Mouse (Mus musculus): ENCODE measurements at regions not wholly inside any gene's neighbourhood (a gene's known extent, or its start where the extent isn't known, plus 50 kb on each side); places are given as distances from the start of the nearest gene placed in this dataset.

DNA sequence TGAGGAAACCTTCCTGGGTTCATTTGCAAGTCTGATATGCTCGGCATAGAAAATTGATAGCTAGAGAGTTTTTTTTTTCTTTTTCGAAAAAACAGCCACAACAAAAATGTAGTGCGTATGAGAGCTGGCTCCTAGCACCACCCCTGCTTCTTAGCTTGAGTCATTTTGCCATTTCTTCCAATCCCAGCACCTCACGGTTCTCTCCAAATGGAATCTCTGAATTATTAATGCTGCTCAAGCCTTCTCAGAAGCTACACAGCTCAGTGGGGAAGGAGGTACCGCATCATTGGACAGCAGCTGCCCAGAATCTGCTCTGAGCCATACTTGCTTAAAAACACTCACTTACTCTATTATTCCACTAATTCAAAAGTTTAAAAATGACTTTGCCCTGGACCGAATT, 393.6 kb downstream of the Plekhb2 start:
- Histone ChIP-seq H3K27me3 (replicated peaks; ENCODE audit: control insufficient read depth, insufficient read depth, low read length) (no peaks in the 10 kb centered on the region), H3K27ac (ENCODE audit: low read depth, low read length) (peak overlapping the region; percentile 64), H3K4me1 (ENCODE audit: control insufficient read depth, insufficient read depth, low read depth, low read length) (peaks cover 9% of the 10 kb centered on the region), H3K36me3 (ENCODE audit: control insufficient read depth, insufficient read depth, low read length) (no peaks in the 10 kb centered on the region), H3K9ac (ENCODE audit: low read depth, low read length) (no peak overlapping the region), H3K4me2 (ENCODE audit: low read length) (peak overlapping the region; percentile 39), H3K9me3 (ENCODE audit: control insufficient read depth, low read length) (no peaks in the 10 kb centered on the region), H3K4me3 (ENCODE audit: low read length) (no peak overlapping the region)
- peak; percentile 77 for ATAC-seq
- WGBS: 35% methylated on average over 6 of the region's 6 CpGs

DNA sequence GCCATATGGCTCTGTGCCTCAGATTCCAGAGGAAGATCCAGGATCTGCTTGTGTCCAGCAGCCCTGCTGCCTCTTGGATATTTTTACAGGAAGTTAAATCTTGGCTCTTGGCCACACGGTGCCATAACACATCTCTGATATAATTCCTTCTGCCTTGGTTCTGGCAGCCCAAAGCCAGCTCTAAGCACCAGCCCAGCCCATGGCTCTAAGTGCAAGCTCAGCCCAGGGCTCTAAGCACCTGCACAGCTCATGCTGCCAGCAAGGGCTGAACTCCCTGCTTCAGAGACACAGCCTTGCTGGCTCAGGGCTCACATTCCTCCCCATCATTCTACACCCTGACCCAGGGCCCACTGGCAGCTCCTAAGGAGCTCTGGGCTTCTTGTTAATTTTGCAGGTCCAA, 415.3 kb downstream of the Plekhb2 start:
- ATAC-seq: peak; percentile 69
- H3K9ac ChIP-seq (ENCODE audit: low read depth, low read length): no peak overlapping the region; the same call in 1 of the 2 replicates
- peaks cover 3% of the 10 kb centered on the region for H3K4me1 ChIP-seq (ENCODE audit: control insufficient read depth, insufficient read depth, low read depth, low read length)
- no peaks in the 10 kb centered on the region for H3K27me3 ChIP-seq (replicated peaks; ENCODE audit: control insufficient read depth, insufficient read depth, low read length)
- no peak overlapping the region for H3K4me3 ChIP-seq (ENCODE audit: low read length)
- H3K27ac ChIP-seq (ENCODE audit: low read depth, low read length): no peak overlapping the region
- 79% methylated on average over 1 of the region's 1 CpGs for WGBS
- H3K4me2 ChIP-seq (ENCODE audit: low read length): no peak overlapping the region
- H3K9me3 ChIP-seq (ENCODE audit: control insufficient read depth, low read length): no peaks in the 10 kb centered on the region
- no peaks in the 10 kb centered on the region for H3K36me3 ChIP-seq (ENCODE audit: control insufficient read depth, insufficient read depth, low read length)

DNA sequence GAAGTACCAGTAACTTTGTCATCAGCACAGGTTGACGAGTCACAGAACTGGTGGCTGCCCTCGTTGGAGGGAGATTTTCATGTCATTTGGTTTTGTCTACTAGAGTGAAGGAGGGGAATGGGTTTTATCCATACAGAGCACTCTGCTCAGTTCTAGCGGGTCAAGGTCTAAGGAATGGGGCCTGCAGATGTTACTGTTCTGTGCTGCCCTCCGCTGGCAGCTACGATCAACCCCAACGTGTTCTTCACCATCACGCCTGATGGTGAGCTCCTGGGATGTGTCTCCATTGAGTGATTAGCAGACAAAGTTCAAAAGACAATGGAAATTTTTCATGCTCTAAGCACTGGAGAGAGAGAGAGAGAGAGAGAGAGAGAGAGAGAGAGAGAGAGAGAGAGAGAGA, 416.9 kb downstream of the Plekhb2 start:
- Histone ChIP-seq H3K27me3 (replicated peaks; ENCODE audit: control insufficient read depth, insufficient read depth, low read length) (no peaks in the 10 kb centered on the region), H3K4me1 (ENCODE audit: control insufficient read depth, insufficient read depth, low read depth, low read length) (peaks cover 3% of the 10 kb centered on the region), H3K9ac (ENCODE audit: low read depth, low read length) (no peak overlapping the region), H3K27ac (ENCODE audit: low read depth, low read length) (no peak overlapping the region), H3K36me3 (ENCODE audit: control insufficient read depth, insufficient read depth, low read length) (no peaks in the 10 kb centered on the region), H3K4me2 (ENCODE audit: low read length) (no peak overlapping the region), H3K4me3 (ENCODE audit: low read length) (no peak overlapping the region), H3K9me3 (ENCODE audit: control insufficient read depth, low read length) (no peaks in the 10 kb centered on the region)
- WGBS: 63% methylated on average over 7 of the region's 7 CpGs
- ATAC-seq: no peak

DNA sequence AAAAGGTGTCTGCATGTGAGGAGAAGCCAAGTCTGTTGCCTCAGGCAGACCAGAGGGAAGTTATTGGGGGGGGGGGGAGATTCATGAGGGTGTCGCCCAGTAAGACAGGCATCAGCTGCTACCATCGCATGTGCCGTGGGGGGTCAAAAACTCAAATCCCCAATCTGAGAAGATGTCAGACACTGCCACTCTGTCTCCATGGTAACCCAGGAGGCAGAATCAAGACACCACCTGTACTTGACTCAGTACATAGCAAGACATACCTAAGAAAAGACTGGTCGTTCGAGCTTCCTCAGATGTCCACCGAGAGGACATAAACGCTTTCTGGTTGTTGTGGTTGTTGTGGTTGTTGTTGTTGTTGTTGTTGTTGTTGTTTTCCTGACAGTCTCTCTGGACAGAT, 418.1 kb downstream of the Plekhb2 start:
- Histone ChIP-seq H3K4me2 (ENCODE audit: low read length) (no peak overlapping the region), H3K27ac (ENCODE audit: low read depth, low read length) (no peak overlapping the region)
- 62% methylated on average over 7 of the region's 7 CpGs for WGBS

DNA sequence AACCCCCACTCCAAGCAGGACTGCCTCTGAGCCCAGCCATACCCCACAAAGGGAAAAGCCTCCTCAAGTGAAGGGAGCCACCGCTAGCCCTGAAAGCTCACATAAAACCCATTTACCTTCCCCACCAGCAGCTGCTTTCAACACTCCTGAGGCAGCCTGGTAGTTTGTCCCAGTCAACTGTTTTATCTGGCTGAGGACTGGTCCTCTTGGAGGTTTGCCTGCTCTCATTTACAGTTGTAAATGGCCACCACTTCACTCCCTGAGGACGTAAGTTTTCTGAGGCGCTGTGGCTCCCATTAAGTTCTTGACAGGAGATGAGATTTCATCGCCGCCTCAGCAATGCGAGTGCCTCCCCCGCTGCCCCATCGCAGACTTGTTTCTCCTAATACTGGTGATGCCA, 425.2 kb downstream of the Plekhb2 start:
- 92% methylated on average over 8 of the region's 8 CpGs for WGBS
- Histone ChIP-seq H3K27me3 (replicated peaks; ENCODE audit: control insufficient read depth, insufficient read depth, low read length) (no peaks in the 10 kb centered on the region), H3K4me2 (ENCODE audit: low read length) (no peak overlapping the region), H3K36me3 (ENCODE audit: control insufficient read depth, insufficient read depth, low read length) (no peaks in the 10 kb centered on the region), H3K27ac (ENCODE audit: low read depth, low read length) (no peak overlapping the region), H3K9me3 (ENCODE audit: control insufficient read depth, low read length) (no peaks in the 10 kb centered on the region), H3K9ac (ENCODE audit: low read depth, low read length) (no peak overlapping the region), H3K4me3 (ENCODE audit: low read length) (no peak overlapping the region), H3K4me1 (ENCODE audit: control insufficient read depth, insufficient read depth, low read depth, low read length) (no peaks in the 10 kb centered on the region)
- ATAC-seq: no peak

More for the DNA sequence above, 418.1 kb downstream of the Plekhb2 start:
- Histone ChIP-seq H3K27me3 (replicated peaks; ENCODE audit: control insufficient read depth, insufficient read depth, low read length) (no peaks in the 10 kb centered on the region), H3K4me1 (ENCODE audit: control insufficient read depth, insufficient read depth, low read depth, low read length) (peaks cover 3% of the 10 kb centered on the region), H3K36me3 (ENCODE audit: control insufficient read depth, insufficient read depth, low read length) (no peaks in the 10 kb centered on the region), H3K4me3 (ENCODE audit: low read length) (no peak overlapping the region), H3K9me3 (ENCODE audit: control insufficient read depth, low read length) (no peaks in the 10 kb centered on the region), H3K9ac (ENCODE audit: low read depth, low read length) (no peak overlapping the region)
- ATAC-seq: peak; percentile 46; the same call in 1 of the 2 replicates

Measured in hindbrain, embryonic 16.5 days (tissue).